Mouse (Mus musculus): ENCODE results near the gene Plppr1.

The Plppr1 gene

DNA sequence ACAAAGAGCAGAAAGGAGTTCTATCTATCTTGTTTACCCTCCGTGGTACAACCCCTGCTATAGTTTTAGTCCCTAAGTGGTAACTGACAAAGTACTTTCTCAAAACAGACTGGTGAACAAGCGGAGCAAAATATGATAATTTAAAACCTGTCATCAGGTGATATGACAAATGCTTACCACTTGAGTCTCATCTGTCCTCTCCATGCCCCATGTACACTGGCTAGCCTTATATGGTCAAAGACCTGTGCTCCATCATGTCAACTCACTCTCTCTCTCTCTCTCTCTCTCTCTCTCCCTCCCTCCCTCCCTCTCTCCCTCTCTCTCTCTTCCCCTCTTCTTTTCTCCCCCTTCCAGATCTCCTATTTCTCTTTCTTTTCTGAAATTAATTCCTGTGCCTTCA is 59.8 kb downstream of the Plppr1 start:
- in situ Hi-C loops (cut with MboI, MseI): no loop called here

DNA sequence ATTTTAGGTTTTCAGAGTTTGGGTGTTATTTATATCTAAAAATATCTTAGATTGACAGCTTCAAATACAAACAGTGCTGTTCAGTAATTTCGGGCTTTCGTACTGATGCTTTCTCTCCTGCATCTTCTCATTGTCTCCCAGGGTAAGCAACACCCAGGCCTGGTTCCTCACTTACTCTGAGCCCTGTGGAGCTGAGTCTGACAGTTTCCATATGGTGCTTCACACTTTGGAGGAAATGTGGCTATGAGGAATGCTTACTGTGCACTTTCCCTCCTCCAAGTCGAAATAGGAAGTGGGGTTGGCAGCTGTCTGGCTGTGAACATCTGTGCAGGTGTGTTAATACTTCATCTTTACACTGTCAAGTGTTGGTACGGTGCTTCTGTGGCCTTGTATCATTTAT is 85.7 kb downstream of the Plppr1 start:
- in situ Hi-C loops (cut with MboI, MseI): no loop called here

DNA sequence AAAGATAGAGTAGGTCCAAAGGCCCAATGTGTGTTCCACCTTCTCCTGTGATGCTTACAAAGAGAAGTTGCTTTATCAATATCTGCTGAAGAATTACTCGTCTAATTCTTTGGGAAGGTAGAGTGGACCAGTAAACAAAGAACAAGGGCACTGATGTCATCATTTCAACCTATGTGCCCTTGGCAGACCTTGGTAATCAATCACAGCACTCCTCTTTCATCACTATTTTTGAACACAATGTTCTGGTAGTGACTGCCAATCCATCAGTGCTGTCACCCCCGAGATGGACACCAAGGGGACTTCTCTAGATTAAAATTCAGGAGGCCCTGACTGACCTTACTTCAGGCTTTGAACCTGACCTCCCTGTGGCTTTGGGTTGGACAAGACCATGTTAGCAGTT is 89.7 kb downstream of the Plppr1 start:
- in situ Hi-C loops (cut with MboI, MseI): no loop called here

DNA sequence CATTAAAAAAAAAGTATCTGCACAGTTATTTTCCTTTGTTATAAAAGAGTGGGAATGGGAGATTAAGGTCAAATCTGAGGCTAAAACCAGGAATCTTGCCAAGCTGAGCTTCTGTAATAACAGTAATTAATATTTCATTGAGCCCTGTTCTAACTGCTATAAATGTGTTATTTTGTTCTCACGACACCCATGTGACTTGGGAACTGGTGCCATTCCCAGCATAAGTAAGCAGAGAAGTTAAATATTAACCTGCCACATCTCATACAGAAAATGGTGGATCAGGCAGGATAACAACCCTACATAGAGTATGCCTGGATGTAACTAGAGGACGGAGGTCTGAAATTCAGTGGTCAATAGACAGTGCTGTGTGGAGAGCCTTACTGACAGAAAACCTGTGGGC is 90.2 kb downstream of the Plppr1 start:
- in situ Hi-C loops (cut with MboI, MseI): no loop called here

DNA sequence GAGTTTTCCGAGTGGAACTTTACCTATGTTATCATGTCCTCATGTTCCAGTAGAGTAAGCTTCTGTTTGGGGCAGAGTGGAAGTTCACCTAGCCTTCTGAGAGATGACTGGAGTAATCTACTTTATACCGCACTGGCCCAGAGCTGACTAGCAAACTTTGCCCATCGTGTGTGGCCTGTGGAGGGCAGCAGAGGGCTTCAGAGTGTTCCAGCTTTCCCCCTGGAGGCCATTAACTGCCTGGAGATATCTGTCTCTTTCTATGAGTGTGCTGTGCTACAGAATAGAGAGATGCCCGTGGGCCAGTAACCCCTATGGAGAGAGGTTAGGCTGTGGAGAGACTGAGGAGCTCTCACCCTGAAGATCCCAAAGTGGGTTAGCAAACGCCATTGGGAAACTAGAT is 94.8 kb downstream of the Plppr1 start:
- in situ Hi-C loops (cut with MboI, MseI): no loop called here

- in situ Hi-C loops (cut with MboI, MseI): no loop called here
Observed at GRCm38 (mm10) chr4:49156781-49157180, 97.7 kb downstream of the Plppr1 start.

- in situ Hi-C loops (cut with MboI, MseI): no loop called here
Observed at GRCm38 (mm10) chr4:49163285-49163684, 104.2 kb downstream of the Plppr1 start.

DNA sequence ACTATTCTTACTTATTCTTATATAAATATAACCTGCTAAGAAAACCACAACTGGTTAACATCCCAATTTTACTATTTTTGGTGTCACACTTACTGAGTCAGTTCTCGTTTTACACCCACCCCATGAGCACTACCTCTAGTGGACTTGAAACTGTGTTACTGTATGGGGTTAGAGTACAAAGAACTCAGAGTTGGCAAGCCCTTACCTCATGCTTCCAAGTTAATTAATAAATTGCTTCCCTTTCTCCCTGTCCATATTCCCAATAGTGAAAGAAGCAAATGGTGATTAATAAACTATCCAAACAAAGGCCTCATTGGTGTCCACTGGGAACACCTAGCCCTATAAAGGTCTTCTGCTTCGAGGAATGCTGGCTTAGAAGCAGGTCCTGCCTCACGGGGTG is 107.3 kb downstream of the Plppr1 start:
- in situ Hi-C loops (cut with MboI, MseI): no loop called here

- in situ Hi-C loops (cut with MboI, MseI): no loop called here
Observed at GRCm38 (mm10) chr4:49167030-49167429, 108.0 kb downstream of the Plppr1 start.

- in situ Hi-C loops (cut with MboI, MseI): no loop called here
Observed at GRCm38 (mm10) chr4:49169498-49169897, 110.4 kb downstream of the Plppr1 start.

GRCm38 (mm10) chr4:49178101-49178500 is 119.0 kb downstream of the Plppr1 start:
- in situ Hi-C loops (cut with MboI, MseI): no loop called here

DNA sequence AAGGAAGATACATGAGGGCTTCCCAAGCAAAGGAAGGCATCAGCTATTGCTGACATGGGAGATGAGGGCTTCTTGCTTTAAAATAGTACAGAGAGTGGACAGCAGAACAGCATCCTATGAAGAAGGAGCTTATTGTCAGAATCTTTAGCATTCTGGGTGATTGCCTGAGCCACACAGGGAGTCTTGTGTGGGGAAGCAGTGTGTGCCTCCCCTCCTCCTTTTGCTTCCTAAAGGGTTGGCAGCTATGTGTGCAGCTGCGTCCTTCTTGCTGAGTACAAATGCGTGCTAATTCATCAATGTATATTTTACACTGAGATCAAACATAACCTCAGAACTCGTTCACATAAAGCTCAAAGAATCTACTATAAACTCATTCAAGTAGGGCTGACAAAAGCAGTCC is 119.8 kb downstream of the Plppr1 start:
- in situ Hi-C loops (cut with MboI, MseI): no loop called here

DNA sequence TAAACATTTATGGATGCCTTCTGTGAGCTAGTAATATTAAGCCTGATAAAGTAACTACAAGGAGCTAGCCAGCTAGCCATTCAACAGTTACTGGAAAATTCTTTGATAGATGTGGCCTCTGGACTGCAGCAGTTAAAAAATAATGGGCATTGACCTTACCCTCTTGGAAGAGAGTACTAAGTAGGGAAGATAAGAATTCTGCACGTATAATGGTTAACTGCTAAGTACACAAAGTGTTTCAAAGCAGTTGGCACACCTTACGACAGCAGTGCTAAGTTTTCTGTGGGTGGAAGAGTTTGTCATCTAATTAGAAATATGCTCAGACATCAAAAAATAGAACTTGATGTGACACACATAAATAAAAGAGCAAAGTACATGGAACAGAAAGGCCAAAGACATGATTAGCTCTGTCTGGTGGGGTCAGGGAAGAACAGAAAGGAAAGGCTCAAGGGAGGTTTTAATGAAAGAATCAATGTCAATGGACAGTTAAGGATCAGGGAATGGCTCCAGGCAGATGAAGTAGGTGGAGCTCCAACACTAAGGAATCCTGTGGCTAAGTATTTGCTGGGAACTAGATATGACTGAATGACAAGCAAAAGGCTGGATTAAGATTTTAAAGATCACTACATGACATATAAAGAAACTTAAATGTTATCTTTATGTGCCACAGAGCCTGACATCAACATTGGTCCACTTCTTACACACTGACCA is 120.6 kb downstream of the Plppr1 start:
- in situ Hi-C loops (cut with MboI, MseI): no loop called here

DNA sequence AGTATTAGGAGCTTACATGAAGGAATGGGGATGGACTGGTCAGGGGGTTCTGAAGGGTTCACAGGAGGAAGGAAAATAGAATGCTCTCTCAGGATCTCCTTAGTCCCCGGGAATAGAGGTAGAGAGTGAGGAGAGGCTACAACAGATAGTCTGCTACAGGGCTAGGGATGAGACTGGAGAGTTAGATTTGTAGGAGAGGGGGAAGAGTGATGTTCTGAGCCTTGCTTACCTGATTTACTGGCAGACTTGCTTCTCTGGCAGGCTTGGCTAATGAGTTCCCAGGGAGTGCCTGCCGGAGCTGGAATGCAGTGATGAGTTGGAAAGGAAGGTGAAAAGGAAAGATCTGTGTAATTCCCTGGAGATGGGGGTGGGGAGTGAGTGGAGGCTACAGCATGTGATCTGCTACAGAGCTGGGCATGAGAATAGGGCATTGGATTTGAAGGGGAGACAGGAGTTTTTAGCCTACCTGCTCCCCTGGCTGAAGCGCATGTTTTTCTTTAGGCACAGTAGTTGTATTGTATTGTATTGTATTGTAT is 131.0 kb downstream of the Plppr1 start:
- in situ Hi-C loops (cut with MboI, MseI): no loop called here

- in situ Hi-C loops (cut with MboI, MseI): no loop called here
Observed at GRCm38 (mm10) chr4:49197125-49197747, 138.2 kb downstream of the Plppr1 start.

DNA sequence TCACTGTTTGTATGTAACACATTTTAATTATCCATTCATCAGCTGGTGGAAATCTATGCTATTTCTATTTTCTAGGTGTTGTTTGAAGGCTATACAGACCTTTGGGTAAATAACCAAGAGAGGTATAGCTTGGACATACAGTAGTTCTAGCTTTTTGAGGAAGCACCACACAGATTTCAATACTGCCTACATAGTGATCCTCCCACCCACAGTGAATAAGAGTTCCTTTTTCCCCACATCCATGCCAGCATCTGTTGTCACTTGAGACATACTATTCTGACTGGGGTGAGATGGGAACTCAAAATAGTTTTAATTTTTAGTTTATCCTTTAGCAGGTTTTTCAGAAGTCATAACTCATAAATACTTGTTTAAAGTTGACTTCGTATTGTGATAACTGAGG is 151.4 kb downstream of the Plppr1 start:
- in situ Hi-C loops (cut with MboI, MseI): no loop called here

DNA sequence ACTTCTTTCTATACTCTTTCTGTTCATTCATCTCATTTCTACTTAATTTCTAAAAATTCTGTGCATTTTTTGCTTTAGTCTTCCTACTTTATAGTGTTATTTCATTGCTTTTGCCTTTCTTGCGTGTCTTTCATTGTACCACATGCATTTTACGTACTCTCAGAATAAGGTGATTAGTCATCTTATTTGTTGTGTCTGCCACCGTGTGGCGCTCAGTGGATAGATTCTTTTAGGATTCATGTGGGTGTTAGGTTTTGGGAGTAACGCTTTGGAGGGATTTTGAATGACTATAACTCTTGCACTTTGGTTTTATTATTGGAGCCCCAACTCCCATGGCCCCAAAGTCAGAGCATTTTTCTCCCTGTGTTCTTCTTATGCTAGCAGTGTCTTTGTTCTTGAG is 152.5 kb downstream of the Plppr1 start:
- in situ Hi-C loops (cut with MboI, MseI): no loop called here

- in situ Hi-C loops (cut with MboI, MseI): no loop called here
Observed at GRCm38 (mm10) chr4:49212616-49213544, 153.8 kb downstream of the Plppr1 start.

DNA sequence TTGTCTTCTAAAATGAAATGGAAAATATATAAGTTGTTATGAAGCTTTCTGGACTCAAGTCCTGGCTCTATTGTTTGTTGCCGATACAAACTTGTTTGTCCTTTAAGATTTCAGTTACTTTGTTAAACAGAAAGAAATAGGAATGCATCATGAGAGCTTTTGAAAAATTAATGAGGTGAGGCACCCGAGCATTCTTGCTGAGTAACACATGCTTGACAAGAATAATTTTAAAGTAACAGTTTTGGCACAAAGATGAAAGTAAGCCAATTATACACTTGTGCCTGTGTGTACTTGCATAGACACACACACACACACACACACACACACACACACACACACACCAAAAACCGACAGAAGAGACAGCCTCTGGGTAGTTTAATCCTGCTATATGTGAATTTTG is 155.3 kb downstream of the Plppr1 start:
- in situ Hi-C loops (cut with MboI, MseI): no loop called here

GRCm38 (mm10) chr4:49223501-49223900 is 164.4 kb downstream of the Plppr1 start:
- in situ Hi-C loops (cut with MboI, MseI): no loop called here

- in situ Hi-C loops (cut with MboI, MseI): no loop called here
Observed at GRCm38 (mm10) chr4:49225021-49225420, 165.9 kb downstream of the Plppr1 start.

Measured in T-helper 1 cell (primary cell).